Mouse (Mus musculus): ENCODE results near the gene Apol8. TPM values are rescaled to one million over a fixed set of nuclear protein-coding genes. Genes with fewer than 3 reads are reported as not detected.

Gene Apol8
- total RNA-seq, 1 experiment from 2014 or later = 0.27 TPM

- ATAC-seq (replicated peaks; ENCODE audit: low read depth, poor library complexity, severe bottlenecking) = no peak
Measured at GRCm38 (mm10) chr15:77789186-77789585, 32.4 kb upstream of the Apol8 start.

GRCm38 (mm10) chr15:77788356-77788755 is 31.6 kb upstream of the Apol8 start:
- no peak for ATAC-seq (replicated peaks; ENCODE audit: low read depth, poor library complexity, severe bottlenecking)

GRCm38 (mm10) chr15:77785807-77786206 is 29.0 kb upstream of the Apol8 start:
- no peak for ATAC-seq (replicated peaks; ENCODE audit: low read depth, poor library complexity, severe bottlenecking)

GRCm38 (mm10) chr15:77784039-77784824 is 27.4 kb upstream of the Apol8 start:
- no peak for ATAC-seq (replicated peaks; ENCODE audit: low read depth, poor library complexity, severe bottlenecking)

- ATAC-seq (replicated peaks; ENCODE audit: low read depth, poor library complexity, severe bottlenecking) = peak; percentile 48
Measured at GRCm38 (mm10) chr15:77782449-77783014, 25.7 kb upstream of the Apol8 start.

- ATAC-seq (replicated peaks; ENCODE audit: low read depth, poor library complexity, severe bottlenecking) = 0 out of 2 replicates have a peak, but pooled peaks have one; percentile 30
Measured at GRCm38 (mm10) chr15:77775186-77775963, 18.6 kb upstream of the Apol8 start.

- no peak for ATAC-seq (replicated peaks; ENCODE audit: low read depth, poor library complexity, severe bottlenecking)
Measured at GRCm38 (mm10) chr15:77774303-77774702, 17.5 kb upstream of the Apol8 start.

GRCm38 (mm10) chr15:77773099-77773915 is 16.5 kb upstream of the Apol8 start:
- peak; percentile 73 for ATAC-seq (replicated peaks; ENCODE audit: low read depth, poor library complexity, severe bottlenecking)

- no peak for ATAC-seq (replicated peaks; ENCODE audit: low read depth, poor library complexity, severe bottlenecking)
Measured at GRCm38 (mm10) chr15:77770942-77771341, 14.1 kb upstream of the Apol8 start.

- ATAC-seq (replicated peaks; ENCODE audit: low read depth, poor library complexity, severe bottlenecking) = no peak
Measured at GRCm38 (mm10) chr15:77770341-77770740, 13.5 kb upstream of the Apol8 start.

- ATAC-seq (replicated peaks; ENCODE audit: low read depth, poor library complexity, severe bottlenecking) = no peak
Measured at GRCm38 (mm10) chr15:77766981-77767380, 10.2 kb upstream of the Apol8 start.

GRCm38 (mm10) chr15:77765484-77766093 is 8.8 kb upstream of the Apol8 start:
- ATAC-seq (replicated peaks; ENCODE audit: low read depth, poor library complexity, severe bottlenecking) = no peak

GRCm38 (mm10) chr15:77764391-77765006 is 7.7 kb upstream of the Apol8 start:
- no peak for ATAC-seq (replicated peaks; ENCODE audit: low read depth, poor library complexity, severe bottlenecking)

GRCm38 (mm10) chr15:77763702-77764101 is 6.9 kb upstream of the Apol8 start:
- ATAC-seq (replicated peaks; ENCODE audit: low read depth, poor library complexity, severe bottlenecking) = no peak

- ATAC-seq (replicated peaks; ENCODE audit: low read depth, poor library complexity, severe bottlenecking) = no peak
Measured at GRCm38 (mm10) chr15:77763050-77763449, 6.2 kb upstream of the Apol8 start.

- peak; percentile 85 for ATAC-seq (replicated peaks; ENCODE audit: low read depth, poor library complexity, severe bottlenecking)
Measured at GRCm38 (mm10) chr15:77761561-77762380, 5.0 kb upstream of the Apol8 start.

- no peak for ATAC-seq (replicated peaks; ENCODE audit: low read depth, poor library complexity, severe bottlenecking)
Measured at GRCm38 (mm10) chr15:77761083-77761482, 4.3 kb upstream of the Apol8 start.

GRCm38 (mm10) chr15:77760037-77760436 is 3.2 kb upstream of the Apol8 start:
- ATAC-seq (replicated peaks; ENCODE audit: low read depth, poor library complexity, severe bottlenecking) = no peak

Measured in common myeloid progenitor, adult 5-6 weeks (primary cell).